Mouse (Mus musculus) stomach, postnatal 0 days (tissue): ENCODE results near the gene Hoxb3. TPM values are rescaled to one million over a fixed set of nuclear protein-coding genes. Genes with fewer than 3 reads are reported as not detected.

ENCODE experiments used
- ATAC-seq: fragments of 200-750 bp; cut with Nextera tagmentation; 2 replicates; pipeline ENCODE4 v1.8.0; 2017; ENCODE audit not compliant: low FRiP score, low TSS enrichment
- DNase-seq: peaks from one replicate; pipeline ENCODE4 v3.0.0-alpha.2; 2016; ENCODE audit warnings: low spot score
- H3K27ac ChIP-seq: fragments of 300-500 bp; sonication (generic); replicated peaks from 2 replicates; pipeline ENCODE4 v1.5.1; 2014; ENCODE audit warnings: mild to moderate bottlenecking, control low read depth
- H3K27me3 ChIP-seq: fragments of 300-500 bp; sonication (generic); 2 replicates; pipeline ENCODE4 v1.6.1; 2014; ENCODE audit warnings: low read length; ENCODE audit not compliant: control insufficient read depth, insufficient read depth
- H3K36me3 ChIP-seq: fragments of 300-500 bp; sonication (generic); 2 replicates; pipeline ENCODE4 v1.6.1; 2014; ENCODE audit warnings: low read length, mixed read lengths; ENCODE audit not compliant: control insufficient read depth, insufficient read depth
- H3K4me1 ChIP-seq: fragments of 300-500 bp; sonication (generic); replicated peaks from 2 replicates; pipeline ENCODE4 v1.6.1; 2014; ENCODE audit warnings: antibody characterized with exemption; ENCODE audit not compliant: control insufficient read depth, insufficient read depth
- H3K4me2 ChIP-seq: fragments of 300-500 bp; sonication (generic); replicated peaks from 2 replicates; pipeline ENCODE4 v1.6.1; 2014; ENCODE audit warnings: low read depth, mild to moderate bottlenecking, control low read depth, moderate library complexity
- H3K4me3 ChIP-seq: fragments of 300-500 bp; sonication (generic); 2 replicates; pipeline ENCODE4 v1.5.1; 2014; ENCODE audit warnings: low read depth, low read length, control low read depth
- H3K9ac ChIP-seq: fragments of 300-500 bp; sonication (generic); 2 replicates; pipeline ENCODE4 v1.6.1; 2014; ENCODE audit warnings: mild to moderate bottlenecking, low read length, control low read depth, mixed read lengths
- H3K9me3 ChIP-seq: fragments of 300-500 bp; sonication (generic); 2 replicates; pipeline ENCODE4 v1.6.1; 2016; ENCODE audit warnings: low read length; ENCODE audit not compliant: control insufficient read depth
- CTCF ChIP-seq: IDR thresholded peaks from 2 replicates; pipeline ENCODE4 v1.5.1; 2016; ENCODE audit warnings: antibody characterized with exemption, low read depth, mild to moderate bottlenecking, moderate library complexity
- EP300 ChIP-seq: optimal IDR thresholded peaks from 2 replicates; pipeline ENCODE3; 2016; ENCODE audit warnings: antibody characterized with exemption
- WGBS: fragments of 180-500 bp; shearing (Covaris S2); extraction: QIAGEN DNeasy Blood & Tissue Kit; methylation state at CpG from one replicate; pipeline ENCODE4 v1.1.7; 2014; 5-methylcytosine and 5-hydroxymethylcytosine counted together
- polyA plus RNA-seq: library from polyadenylated mRNA; unstranded; fragments of >200 nt; fragmentation: Nextera tagmentation; extraction: Ambion mirVana; gene quantifications from 2 replicates; pipeline ENCODE4 v1.2.1, GENCODE M21; 2015

Gene Hoxb3
- polyA plus RNA-seq, 1 experiment from 2014 or later, result 0.97 TPM

GRCm38 (mm10) chr11:96368686-96369085, 45.6 kb downstream of the Hoxb3 start:
- H3K4me3 ChIP-seq, result no peak overlapping the region
- TF ChIP-seq CTCF (no peak), EP300 (no peak)
- no peak overlapping the region for H3K27ac ChIP-seq
- DNase-seq (no peak), ATAC-seq (no peak)
- H3K4me2 ChIP-seq, result no peak overlapping the region
- H3K4me1 ChIP-seq, result 0 out of 2 replicates have a peak, but pooled peaks cover 4% of the 10 kb centered on the region
- H3K27me3 ChIP-seq, result peaks cover 5% of the 10 kb centered on the region; the same call in 1 of the 2 replicates
- H3K9ac ChIP-seq, result no peak overlapping the region
- H3K9me3 ChIP-seq, result no peaks in the 10 kb centered on the region
- 54% methylated on average over 5 of the region's 5 CpGs for WGBS
- H3K36me3 ChIP-seq, result no peaks in the 10 kb centered on the region

- Histone ChIP-seq H3K9me3 (no peaks in the 10 kb centered on the region), H3K4me1 (0 out of 2 replicates have a peak, but pooled peaks cover 4% of the 10 kb centered on the region), H3K9ac (no peak overlapping the region), H3K4me3 (no peak overlapping the region), H3K36me3 (no peaks in the 10 kb centered on the region), H3K27me3 (peaks cover 5% of the 10 kb centered on the region; the same call in 1 of the 2 replicates), H3K27ac (no peak overlapping the region), H3K4me2 (no peak overlapping the region)
- ATAC-seq, result no peak
- WGBS, result 59% methylated on average over 7 of the region's 7 CpGs
- TF ChIP-seq CTCF (no peak), EP300 (no peak)
- no peak for DNase-seq
These were observed 46.0 kb downstream of the Hoxb3 start for GRCm38 (mm10) chr11:96369140-96369539.

GRCm38 (mm10) chr11:96371726-96372125, 48.6 kb downstream of the Hoxb3 start:
- ATAC-seq, result no peak
- no peak overlapping the region for H3K4me3 ChIP-seq
- H3K9me3 ChIP-seq, result no peaks in the 10 kb centered on the region
- no peak overlapping the region for H3K4me2 ChIP-seq
- H3K4me1 ChIP-seq, result no peaks in the 10 kb centered on the region
- WGBS, result 55% methylated on average over 3 of the region's 3 CpGs
- DNase-seq, result no peak
- H3K9ac ChIP-seq, result no peak overlapping the region
- TF ChIP-seq CTCF, result no peak
- TF ChIP-seq EP300, result no peak
- no peaks in the 10 kb centered on the region for H3K36me3 ChIP-seq
- H3K27ac ChIP-seq, result no peak overlapping the region
- H3K27me3 ChIP-seq, result peaks cover 5% of the 10 kb centered on the region; the same call in 1 of the 2 replicates

GRCm38 (mm10) chr11:96372519-96372918, 49.4 kb downstream of the Hoxb3 start:
- 23% methylated on average over 3 of the region's 3 CpGs for WGBS
- no peak for ATAC-seq
- H3K36me3 ChIP-seq, result no peaks in the 10 kb centered on the region
- no peaks in the 10 kb centered on the region for H3K4me1 ChIP-seq
- H3K27me3 ChIP-seq, result no peaks in the 10 kb centered on the region
- no peak overlapping the region for H3K9ac ChIP-seq
- H3K27ac ChIP-seq, result no peak overlapping the region
- no peak overlapping the region for H3K4me2 ChIP-seq
- TF ChIP-seq EP300 (no peak), CTCF (no peak)
- no peak overlapping the region for H3K4me3 ChIP-seq
- no peak for DNase-seq
- no peaks in the 10 kb centered on the region for H3K9me3 ChIP-seq

- TF ChIP-seq CTCF, result no peak
- TF ChIP-seq EP300, result no peak
- Histone ChIP-seq H3K4me1 (no peaks in the 10 kb centered on the region), H3K27ac (no peak overlapping the region), H3K4me2 (no peak overlapping the region), H3K9ac (no peak overlapping the region), H3K27me3 (no peaks in the 10 kb centered on the region), H3K36me3 (no peaks in the 10 kb centered on the region), H3K9me3 (no peaks in the 10 kb centered on the region), H3K4me3 (no peak overlapping the region)
- WGBS, result 57% methylated on average over 7 of the region's 7 CpGs
- no peak for ATAC-seq
- DNase-seq, result no peak
These were observed 51.7 kb downstream of the Hoxb3 start for GRCm38 (mm10) chr11:96374810-96375209.

GRCm38 (mm10) chr11:96383381-96383780, 60.3 kb downstream of the Hoxb3 start:
- no peak for TF ChIP-seq EP300
- TF ChIP-seq CTCF, result no peak
- H3K9me3 ChIP-seq, result no peaks in the 10 kb centered on the region
- no peak overlapping the region for H3K4me3 ChIP-seq
- H3K27ac ChIP-seq, result no peak overlapping the region
- H3K4me2 ChIP-seq, result no peak overlapping the region
- 44% methylated on average over 5 of the region's 5 CpGs for WGBS
- H3K9ac ChIP-seq, result no peak overlapping the region
- H3K27me3 ChIP-seq, result no peaks in the 10 kb centered on the region
- no peaks in the 10 kb centered on the region for H3K4me1 ChIP-seq
- DNase-seq (no peak), ATAC-seq (no peak)
- no peaks in the 10 kb centered on the region for H3K36me3 ChIP-seq
